Mouse (Mus musculus) cerebellum, adult 11 months (tissue): Measurements from ENCODE around the gene Synrg.

Experiments used
- DNase-seq: peaks from one replicate; pipeline ENCODE4 v3.0.0; 2022

The Synrg gene

GRCm38 (mm10) chr11:84078601-84079000, 114.4 kb downstream of the Synrg start:
- DNase-seq, result no peak

- DNase-seq, result no peak
Observed at GRCm38 (mm10) chr11:84079361-84079760, 115.1 kb downstream of the Synrg start.

GRCm38 (mm10) chr11:84079887-84080286, 115.7 kb downstream of the Synrg start:
- DNase-seq, result no peak

- DNase-seq, result no peak
Observed at GRCm38 (mm10) chr11:84080327-84080726, 116.1 kb downstream of the Synrg start.

- DNase-seq, result no peak
Observed at GRCm38 (mm10) chr11:84081901-84082300, 117.7 kb downstream of the Synrg start.

- DNase-seq, result no peak
Observed at GRCm38 (mm10) chr11:84090572-84090971, 126.3 kb downstream of the Synrg start.
